Mouse (Mus musculus): ENCODE measurements around the gene Nfkbid.

DNA sequence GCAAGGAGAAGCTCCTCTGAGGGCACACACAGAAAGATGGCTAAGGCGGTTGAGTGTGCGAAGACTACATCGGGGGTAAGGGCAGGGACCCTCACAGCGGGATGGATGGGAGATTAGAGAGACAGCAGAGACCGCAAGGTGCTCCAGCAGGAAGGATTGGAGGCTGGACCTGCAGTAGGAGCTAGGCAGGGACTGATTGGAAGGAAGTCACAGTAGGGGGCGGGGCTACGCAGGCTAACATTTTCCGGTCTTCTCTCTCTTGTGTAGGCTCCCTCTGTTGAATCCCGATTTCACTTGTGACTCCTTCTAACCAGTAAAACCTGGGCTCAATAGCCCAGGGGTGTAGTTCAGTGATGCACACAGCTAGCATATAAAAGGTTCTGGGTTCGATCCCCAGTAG lies 15.3 kb downstream of the Nfkbid start:
- TF ChIP-seq CTCF (conservative IDR thresholded peaks at IDR 0.05; ENCODE audit: low read length) (no peak), NANOG (IDR thresholded peaks at IDR 0.05; ENCODE audit: borderline replicate concordance, low read length) (no peak), POU5F1 (IDR thresholded peaks at IDR 0.05; ENCODE audit: borderline replicate concordance, low read length) (no peak)

Measured in E14TG2a.4 (cell line).